Mouse (Mus musculus) lung, postnatal 10 days (tissue): ENCODE data around the gene Nucks1.
"Not testable (repeated sequence)": the region's sequence is repeated elsewhere in the genome, so short reads cannot be mapped to it uniquely, and the experiment has no call there.

Experiments
- DNase-seq: peaks from one replicate; pipeline ENCODE4 v3.0.0; 2021

Nucks1 gene

DNA sequence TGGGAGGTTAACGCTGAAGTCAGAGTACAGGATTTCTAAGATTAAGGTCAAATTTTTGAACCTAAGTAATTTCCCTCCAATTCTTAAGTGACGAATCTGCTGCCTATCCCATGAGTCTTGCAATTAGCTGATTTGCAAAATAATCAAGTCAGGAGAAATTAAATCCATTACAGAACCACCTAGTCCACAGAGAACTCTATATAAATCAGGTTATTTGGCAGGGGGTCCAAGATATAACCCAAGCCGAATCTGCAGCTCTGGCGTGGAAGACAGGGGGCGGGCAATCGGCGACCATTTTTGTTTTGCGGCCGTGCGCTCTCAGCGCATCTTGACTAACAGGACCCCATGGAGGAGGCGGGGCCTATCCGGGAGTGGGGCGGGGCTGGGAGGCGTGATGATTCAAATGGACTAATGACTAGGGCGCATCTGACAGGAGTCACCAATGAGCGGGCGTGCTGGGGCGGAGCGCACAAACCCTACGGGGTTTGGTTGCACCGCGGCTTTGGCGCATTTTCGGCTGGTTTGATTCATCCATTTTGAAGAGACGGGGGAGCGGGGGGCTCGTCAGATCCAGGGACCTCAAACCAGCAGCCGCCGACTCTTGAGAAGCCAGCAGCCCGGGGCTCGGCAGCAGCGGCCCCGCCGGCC is at the start of gene Nucks1:
Gene Nucks1 (plus strand): TSS at position 534 of the 648 bp plus-strand sequence.
- DNase-seq = peak; percentile 100

DNA sequence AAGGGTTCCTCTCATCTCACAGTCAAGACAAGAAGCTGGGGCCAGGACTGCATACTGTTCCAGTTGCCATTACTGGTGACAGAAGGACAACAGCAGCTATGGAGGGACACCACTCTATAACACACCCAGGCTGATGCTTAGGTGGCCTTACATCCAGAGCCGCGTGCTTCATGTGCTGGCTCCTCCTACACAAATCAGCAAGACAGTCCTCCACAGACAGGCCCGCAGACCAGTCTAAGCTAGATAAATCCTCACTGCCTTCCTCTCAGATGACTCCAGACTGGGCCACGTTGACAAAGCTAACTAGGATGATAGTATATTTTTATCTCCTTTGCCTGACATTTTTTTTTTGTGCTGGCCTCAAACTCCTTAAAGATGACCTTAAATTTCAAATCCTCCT is 48.5 kb upstream of the Nucks1 start:
- DNase-seq = no peak

DNA sequence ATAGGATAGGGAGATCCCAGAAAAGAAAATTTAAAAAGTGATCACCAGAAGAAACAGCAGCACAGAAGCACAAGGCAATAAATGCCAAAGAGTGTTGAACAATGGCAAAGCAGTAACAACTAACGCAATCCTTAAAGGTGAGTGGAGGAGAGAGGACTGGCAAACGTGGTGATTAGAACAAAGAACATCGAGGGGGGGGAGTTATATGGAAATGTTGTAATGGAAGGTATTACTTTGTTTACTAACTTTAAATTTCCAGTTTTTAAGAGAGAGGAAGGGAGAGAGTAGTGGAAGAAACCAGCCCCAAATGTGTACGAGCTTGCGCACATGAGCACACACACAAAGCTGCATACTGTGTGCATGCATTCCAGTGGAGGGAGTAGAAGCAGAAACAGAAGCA is 44.7 kb upstream of the Nucks1 start:
- no peak for DNase-seq

DNA sequence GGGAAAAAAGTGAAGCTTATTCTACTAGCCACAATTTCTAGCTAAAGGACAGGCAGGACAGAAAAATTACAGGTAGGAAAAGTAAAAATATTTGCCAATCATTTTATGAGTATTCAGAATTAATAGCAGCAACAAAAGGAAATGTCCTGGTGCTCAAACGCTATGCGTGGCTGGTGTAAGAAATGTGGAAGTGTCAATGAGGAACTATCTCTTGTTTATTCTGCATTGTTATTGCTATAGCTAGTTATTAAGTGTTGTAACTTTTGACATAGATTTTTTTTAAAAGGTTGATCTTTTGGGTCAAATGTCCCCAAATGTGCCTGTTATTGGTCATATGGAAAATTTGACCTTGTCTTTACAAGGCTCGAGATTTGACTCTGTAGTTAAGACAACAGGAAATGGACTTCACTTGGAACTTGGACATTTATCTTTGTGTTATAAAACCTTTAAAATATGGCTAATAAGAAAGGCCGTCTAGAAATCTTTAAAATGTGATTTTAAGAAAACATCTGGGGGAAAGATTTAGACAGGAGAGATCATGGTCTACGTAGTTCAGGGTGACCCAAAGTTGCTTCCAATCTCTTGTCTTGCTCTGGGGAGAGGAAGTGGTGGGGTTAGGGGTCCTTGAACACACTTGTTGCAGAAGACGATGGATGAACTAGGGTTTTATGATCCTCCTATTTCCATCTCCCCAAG is 43.9 kb upstream of the Nucks1 start:
- no peak for DNase-seq

DNA sequence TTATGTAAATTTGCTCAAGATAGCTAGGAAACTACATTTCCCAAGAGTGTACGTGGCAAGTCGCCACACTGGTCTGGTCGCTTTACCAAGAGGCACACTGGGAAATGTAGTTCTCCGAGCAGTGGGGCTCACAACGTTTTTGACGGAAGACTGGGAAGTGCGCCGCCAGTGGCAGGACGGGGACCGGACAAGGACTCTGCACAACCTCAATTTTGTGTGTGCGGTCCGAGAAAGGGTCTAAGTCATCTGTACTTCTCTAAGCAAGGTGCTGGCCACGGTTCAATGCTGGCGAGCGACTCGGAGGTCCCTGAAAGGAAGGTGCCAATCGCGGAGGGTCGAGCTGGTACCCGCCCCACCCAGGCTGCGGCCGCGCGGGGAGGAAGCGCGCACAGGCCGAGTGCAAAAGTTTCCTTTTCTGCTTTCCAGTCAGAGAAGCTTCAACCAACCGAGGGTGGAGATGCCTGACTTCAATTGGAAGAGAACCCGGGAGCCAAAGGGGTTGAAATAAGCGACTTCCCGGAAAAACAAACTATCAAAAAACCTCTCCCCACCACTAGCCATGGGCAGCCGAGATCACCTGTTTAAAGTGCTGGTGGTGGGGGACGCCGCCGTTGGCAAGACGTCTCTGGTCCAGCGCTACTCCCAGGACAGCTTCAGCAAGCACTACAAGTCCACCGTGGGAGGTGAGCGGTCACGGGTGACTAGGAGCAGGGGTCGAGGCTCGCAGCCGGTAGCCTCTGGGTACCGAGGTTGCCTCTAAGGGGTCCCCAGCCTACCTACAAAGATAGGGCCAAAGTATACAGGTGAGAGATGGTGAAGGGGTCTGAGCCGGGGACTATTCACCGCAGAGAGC is 43.0 kb upstream of the Nucks1 start, which contains the start of gene Rab29:
Gene Rab29 (plus strand): TSS at position 132 of the 853 bp plus-strand sequence.
- peak; percentile 97 for DNase-seq

DNA sequence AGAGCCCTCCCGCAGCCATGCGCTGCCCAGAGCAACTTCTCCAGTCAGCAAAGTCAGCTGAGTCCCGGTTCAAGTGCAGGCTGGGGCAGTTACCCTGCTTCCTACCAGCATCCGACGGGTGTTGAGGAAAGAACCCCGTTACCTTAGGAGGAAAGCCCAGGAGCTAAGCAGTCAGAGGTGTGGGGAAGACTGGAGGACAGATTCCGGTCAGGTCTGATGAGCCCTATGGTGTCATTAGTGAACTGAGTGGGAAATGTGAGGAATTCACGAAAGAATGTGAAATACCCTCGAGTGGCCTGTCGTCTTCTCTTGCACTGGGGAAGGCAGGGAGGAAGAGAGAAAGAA is 42.4 kb upstream of the Nucks1 start:
- peak; percentile 11 for DNase-seq

DNA sequence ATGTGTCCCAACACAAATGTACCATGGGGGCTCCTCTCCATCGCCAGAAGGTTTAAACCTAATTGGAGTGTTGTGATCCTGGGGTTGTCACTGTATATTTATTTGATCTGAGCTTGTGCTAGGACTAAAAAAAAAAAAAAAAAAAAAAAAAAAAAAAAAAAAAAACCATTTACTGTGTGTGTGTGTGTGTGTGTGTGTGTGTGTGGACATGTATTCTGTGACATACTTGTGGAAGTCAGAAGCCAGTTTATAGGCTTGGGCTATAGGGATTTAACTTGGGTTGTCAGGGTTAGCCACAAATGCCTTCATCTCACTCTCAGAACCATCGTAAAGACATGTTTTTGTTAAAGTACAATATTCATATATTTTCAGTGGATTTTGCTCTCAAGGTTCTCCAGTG is 40.8 kb upstream of the Nucks1 start:
- no peak for DNase-seq

DNA sequence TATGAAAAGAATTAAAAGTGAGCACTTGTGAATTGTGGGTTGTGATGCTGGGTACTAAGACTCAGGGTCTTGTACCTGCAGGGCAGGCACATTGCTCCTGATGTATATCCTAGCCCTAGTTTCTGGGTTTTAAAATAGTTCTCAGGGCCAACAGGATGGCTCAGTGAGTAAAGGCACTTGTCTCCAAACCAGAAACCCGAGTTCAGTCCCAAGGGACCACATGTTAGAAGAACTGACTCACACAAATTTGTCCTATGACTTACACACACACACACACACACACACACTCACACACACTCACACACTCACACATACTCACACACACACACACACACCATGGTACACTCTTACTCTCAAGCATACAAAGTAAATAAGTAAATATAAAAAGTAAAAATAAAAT is 37.5 kb upstream of the Nucks1 start:
- DNase-seq = no peak

DNA sequence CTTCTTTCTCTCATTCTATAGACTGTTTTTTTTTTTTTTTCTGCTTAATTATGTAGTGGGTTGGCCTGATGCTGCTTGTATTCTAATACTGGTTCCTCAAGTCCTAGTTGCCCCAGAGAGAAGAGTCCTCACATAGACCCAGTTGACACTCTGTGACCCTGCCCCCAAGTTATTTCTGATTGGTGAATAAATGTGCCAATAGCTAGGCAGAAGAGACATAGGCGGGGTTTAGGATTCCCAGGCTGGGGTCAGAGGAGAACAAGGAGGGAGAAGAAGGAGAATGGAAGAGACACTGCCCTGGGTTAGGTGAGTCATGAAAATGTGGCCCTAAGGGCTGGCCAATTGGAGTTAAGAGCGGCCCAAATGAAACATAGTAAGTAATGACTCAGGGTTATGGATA is 30.5 kb upstream of the Nucks1 start:
- DNase-seq = no peak

DNA sequence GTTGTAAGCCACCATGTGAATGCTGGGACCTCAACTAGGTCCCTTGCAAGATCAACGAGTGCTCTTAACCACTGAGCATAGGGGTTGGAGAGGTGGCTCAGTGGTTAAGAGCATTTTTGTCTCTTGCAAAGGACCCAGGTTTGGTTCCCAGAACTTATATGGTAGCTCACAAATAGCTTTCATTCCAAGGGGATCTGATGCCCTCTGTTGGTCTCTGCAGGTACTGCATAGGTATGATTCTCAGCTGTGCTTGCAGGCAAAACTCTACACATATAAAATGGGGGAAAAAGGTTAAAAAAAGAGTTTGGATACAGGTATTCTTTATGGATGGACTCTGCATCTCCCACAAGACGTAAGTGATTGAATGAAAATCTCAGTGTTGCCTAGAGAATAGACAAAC is 27.5 kb upstream of the Nucks1 start:
- peak; percentile 8 for DNase-seq

DNA sequence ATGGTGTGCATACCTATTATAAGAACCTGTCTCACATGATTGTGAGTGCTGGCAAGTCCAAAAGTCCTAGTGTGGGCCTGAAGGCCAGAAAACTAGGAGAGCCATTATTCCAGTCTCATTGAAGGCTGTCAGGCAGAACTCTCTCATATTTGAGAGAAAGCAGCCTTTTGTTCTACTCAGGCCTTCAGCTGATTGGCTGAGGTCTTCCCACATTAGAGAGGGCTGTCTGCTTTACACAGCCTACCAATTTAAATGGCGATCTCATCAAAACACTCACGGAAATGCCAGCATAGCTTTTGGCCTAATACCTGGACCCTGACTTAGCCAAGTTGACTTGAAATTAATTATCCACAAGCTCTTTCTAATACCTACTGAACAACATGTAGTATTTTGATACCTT is 24.2 kb upstream of the Nucks1 start:
- no peak for DNase-seq

DNA sequence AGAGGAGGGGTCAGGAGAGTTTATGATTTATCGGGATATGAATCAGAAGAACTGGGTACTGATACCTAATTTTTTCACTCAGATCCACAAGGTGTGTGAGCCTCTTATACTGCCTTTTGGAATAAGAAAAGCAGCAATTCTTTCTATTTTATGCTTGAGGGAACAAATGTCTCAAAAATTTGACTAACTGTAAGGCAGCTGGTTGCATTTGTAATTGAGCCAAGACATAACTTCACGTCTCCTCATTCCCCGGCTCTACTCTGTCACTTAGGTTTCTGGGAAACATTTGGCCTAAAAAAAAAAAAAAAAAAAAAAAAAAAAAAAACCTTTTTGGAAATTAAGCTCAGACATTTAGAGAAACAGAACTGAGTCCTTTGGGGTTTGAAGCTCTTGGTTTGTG is 23.7 kb upstream of the Nucks1 start:
- DNase-seq = no peak

DNA sequence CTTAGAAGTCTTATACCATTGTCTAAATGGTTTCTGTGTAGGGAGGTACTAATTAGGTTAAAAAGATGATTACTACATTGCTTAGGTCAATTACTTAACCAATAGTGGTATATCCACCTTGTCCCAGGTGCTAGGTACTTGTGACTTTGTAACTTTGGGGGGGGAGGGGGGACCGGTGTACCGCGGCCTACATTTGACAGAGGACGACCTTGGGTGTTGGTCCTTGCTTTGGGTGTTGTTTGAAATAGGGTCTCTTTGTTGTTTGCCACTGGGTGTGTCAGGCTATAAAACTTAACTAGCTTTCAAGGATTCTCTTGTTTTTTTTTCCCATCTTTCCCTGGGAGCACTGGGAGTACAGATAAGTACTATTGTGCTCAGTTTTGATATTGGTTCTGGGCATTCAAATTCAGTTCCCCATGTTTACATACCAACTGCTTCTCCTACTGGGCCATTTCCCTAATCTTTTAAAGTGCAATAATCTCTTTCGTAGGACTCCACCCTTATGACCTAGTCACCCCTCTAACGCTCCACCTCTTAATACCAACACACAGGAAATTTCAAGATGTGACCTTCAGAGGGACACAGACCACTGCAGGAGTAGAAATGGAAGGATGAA is 20.2 kb upstream of the Nucks1 start:
- no peak for DNase-seq

DNA sequence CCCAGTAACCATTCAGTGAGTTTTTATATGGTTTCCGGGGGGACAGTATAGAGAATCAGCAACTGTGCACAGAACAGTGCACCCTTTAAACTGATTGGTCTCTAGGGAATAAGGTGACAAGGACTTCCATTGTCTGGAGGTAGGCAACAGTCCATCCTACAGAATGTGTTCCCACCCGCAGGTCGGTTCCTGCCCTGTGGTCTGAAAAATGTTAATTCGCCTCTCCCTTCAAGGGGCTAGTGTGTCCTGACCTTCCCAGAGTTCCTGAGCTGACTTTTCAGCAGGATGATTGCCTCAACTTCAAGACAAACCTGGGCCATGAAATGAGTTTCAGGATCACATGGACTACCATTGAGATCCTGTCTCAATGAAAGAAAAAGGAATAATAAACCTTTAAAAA is 18.9 kb upstream of the Nucks1 start:
- DNase-seq = no peak

DNA sequence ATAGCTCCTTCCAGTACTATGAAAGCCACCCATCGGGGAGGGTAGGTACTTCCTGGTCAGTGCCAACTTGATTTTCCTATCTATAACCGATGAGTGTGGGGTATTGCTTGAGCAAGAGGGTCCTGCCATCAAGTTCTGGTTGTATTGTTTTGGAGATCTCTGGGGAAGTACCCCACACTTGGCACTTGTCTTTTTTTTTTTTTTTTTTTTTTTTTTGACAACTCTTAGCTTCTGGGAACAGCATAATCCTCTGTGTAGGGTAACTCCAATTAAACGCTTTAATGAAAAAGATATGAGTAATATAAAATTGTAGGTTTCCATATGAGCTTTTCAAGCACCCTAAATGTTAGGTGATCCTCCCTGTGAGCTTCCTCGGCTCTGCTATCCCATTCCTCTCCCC is 7.7 kb upstream of the Nucks1 start:
- DNase-seq = no peak

DNA sequence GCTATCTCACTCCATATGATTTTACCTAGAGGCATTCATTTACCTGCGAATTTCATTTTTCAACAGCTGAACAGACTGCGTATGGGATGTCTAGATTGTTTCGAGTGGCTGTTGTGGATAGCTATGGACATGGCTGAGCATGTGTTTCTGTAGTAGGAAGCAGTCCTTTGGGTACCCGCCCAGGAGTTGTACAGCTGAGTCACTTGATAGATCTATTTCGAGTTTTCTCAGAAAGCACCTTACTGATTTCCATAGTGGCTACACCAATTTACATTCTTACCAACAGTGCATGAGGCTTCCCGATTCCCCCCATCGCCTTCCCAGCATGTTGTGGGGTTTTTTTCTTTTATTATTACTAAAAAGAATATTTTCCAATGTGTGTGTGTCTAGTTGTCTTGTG is 7.1 kb upstream of the Nucks1 start:
- no peak for DNase-seq

DNA sequence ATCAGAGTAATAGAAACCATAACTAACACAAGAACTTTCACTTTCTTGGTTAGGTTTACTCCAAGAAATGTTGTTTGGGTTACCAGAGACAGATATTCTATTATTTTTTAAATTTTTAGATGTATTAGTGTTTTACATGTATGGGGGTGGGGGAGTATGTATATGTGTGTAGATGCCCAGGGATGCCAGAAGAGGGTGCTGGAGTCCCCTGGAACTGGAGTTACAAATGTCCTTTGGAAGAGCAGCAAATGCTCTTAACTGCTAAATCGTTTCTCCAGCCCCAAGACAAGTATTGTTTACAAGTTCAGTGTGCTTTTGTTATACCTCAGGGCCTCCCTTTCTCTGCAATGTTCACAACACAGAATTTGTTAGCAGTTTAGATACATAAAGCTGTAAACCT is 4.8 kb upstream of the Nucks1 start:
- DNase-seq = peak; percentile 21

DNA sequence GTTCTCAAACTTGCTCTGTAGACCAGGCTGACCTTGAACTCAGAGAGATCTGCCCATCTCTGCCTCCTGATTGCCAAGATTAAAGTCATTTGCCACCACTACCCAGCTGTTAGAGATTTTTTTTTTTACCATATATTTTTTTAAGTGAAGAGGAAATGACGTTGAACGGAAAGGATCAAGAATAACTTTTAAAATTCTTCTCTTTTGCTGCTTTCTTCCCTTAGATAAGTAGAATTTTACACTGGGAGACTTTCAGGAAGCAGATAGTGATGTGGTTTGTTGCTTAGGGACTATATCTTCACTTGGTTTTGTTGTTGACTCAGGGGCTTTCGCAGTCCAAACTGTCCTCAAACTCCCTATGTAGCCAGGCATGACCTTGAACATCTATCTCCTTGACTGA is 1.9 kb upstream of the Nucks1 start:
- DNase-seq = no peak

DNA sequence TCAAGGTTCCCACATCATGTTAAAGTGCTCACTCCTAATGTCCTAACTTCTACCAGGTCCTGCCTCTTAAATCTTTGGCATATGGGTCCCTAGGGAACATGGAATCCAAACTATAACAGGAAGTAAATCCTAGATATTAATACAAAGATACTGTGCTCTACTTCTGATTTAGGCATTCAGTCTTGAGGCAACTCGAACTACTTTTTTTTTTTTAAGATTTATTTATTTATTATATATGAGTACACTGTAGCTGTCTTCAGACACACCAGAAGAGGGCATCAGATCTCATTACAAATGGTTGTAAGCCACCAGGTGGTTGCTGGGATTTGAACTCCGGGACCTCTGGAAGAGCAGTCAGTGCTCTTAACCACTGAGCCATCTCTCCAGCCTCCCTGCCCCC is 1.1 kb upstream of the Nucks1 start:
- not testable (repeated sequence) for DNase-seq

DNA sequence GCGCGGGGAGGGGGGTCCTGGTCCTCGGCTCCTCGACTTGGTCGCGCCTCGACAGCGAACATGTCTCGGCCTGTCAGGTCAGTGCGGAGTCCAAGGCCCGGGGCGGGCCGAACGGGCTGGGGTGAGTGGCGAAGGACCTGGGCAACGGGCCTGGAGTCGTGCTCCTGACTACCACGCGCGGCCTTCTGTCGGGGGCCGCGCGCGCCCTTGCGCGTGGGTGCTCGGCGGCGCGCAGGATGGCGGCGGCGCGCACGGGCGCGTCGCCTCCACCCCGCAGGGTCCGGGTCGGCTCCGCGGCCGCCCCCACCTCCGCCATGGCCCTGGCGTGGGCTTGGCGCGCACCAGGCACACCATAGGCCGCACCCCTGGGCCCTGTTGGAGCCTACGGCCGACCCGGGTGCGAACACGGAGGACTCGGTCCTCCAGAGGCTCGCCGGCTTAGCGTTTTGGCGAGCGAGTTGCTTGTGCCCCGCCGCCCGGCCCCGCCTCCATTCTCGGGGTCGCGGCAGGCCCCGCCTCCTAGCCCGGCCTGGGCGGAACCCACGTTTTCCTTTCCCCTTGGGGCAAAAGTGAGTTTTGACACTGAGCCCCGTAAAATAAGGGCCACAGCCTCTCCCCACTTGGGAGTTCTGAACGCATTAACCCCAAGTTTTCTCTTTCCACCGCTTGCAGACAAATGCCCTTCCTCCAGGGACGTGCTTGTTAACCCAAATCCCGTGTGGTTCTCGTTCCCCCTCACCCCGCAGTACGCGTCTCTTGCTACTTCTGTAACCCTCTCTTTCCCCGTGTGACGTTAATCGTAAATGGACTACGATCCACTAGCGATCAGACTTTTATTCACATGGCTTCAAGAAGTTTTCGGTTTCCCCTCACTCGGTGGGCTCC is 582 bp downstream of the Nucks1 start:
- DNase-seq = peak; percentile 86

DNA sequence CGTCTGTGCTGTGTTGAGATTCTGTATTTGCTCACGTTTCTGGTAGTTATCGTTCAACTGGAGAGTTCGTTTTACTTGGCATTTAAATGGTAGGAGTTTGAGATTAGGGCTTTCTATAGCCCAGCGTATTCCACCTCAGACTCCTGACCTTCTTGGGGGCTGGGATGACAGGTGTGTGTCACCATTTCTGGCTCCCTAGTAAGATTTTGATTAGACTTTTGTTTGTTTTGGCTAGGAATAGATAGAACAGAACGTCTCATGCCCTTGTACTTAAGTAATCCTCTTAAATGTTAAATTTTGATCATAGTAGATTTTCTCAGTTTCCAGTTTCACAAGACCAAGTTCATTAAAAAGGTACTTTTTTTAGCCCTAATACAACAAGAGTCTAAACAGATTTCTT is 7.3 kb downstream of the Nucks1 start:
- no peak for DNase-seq

DNA sequence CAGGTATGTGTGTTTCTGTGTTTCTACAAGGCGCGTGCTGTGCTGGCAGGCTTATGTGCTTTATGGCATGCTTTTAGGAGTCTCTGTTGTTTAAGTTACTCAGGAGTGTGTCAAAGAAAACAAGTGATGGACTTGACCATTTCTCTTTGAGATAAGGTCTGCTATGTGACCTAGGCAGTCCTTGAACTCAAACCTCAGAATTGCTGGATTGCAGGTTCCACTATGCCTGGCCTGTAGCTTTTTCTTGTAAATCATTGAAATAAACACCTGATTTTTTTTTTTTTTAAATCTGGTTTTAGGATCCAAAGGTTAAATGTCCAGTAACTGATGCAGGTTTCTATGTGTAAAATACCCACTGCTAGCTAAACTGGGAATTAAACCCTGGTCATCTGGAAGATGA is 8.7 kb downstream of the Nucks1 start:
- DNase-seq = no peak

DNA sequence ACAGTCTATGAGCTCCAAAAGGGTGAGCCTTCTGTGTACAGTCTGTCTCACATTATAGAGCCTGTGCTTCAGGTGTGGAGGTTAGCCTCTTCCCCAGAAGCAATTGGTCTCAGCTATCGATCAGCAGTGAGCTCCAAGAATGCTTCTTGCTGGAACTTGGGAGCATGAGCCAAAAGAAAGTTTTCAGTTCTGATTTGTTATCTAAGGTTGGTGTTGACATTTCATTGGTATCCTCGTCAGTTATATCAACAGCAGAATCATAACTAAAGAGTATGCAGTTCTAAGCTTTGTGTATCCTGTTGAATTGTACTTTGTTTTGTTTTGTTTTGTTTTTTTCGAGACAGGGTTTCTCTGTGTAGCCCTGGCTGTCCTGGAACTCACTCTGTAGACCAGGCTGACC is 11.8 kb downstream of the Nucks1 start:
- no peak for DNase-seq
